17 mouse cellular contexts compared by ENCODE assay signal in genomic region chrX:135804149-135804548, GRCm38 (mm10).
"Had no signal": no experiment of that assay in that cellular context is flagged by ENCODE, and none has a peak within 500 bp of the region (broad histone marks: within the 10 kb centered on the region; RNA-seq: fewer than 3 reads in every experiment).

No protein-coding gene starts in this region.

- H3K36me3 ChIP-seq: liver, embryonic 12.5 days had no signal

- ATAC-seq: liver, embryonic 12.5 days had no signal

- H3K27me3 ChIP-seq: liver, embryonic 12.5 days; midbrain, embryonic 12.5 days had no signal

- H3K27ac ChIP-seq: liver, embryonic 12.5 days; liver, embryonic 14.5 days; midbrain, embryonic 12.5 days had no signal

- H3K4me3 ChIP-seq: liver, embryonic 12.5 days; midbrain, embryonic 12.5 days; myocyte had no signal

- DNase-seq: lung, adult 18-20 months; lung, embryonic 14.5 days; lung, postnatal 10 days; lung, postnatal 4 days; midbrain, embryonic 14.5 days; retina, postnatal 1 day; right cerebral cortex, adult 18-20 months; right cerebral cortex, postnatal 25 days; right cerebral cortex, postnatal 4 days; spleen, adult 18-20 months; thymus, adult 18-20 months; thymus, postnatal 14 days; thymus, postnatal 36 days had no signal

- H3K9ac ChIP-seq: liver, embryonic 12.5 days; liver, embryonic 14.5 days; lung, embryonic 14.5 days; midbrain, embryonic 12.5 days had no signal

- H3K4me1 ChIP-seq: liver, embryonic 12.5 days; midbrain, embryonic 12.5 days had no signal

- H3K9me3 ChIP-seq: liver, embryonic 12.5 days; midbrain, embryonic 12.5 days had no signal

- H3K4me2 ChIP-seq: liver, embryonic 12.5 days; lung, embryonic 14.5 days; midbrain, embryonic 12.5 days had no signal
